Mouse (Mus musculus): ENCODE data around the gene Dnlz. TPM values are rescaled to one million over a fixed set of nuclear protein-coding genes. Genes with fewer than 3 reads are reported as not detected.

The Dnlz gene
- total and polyA plus RNA-seq, 3 experiments: 21.8 to 27.7 TPM; not detected in 1

GRCm38 (mm10) chr2:26399647-26400046, 47.7 kb upstream of the Dnlz start:
- Histone ChIP-seq H3K9ac (ENCODE audit: control insufficient read depth, low read depth, low read length, poor library complexity, severe bottlenecking) (no peak overlapping the region), H3K36me3 (ENCODE audit: control insufficient read depth in 1 of 2, insufficient read depth in 2 of 2, low read length in 2 of 2) (peaks cover 0 to 16% of the 10 kb centered on the region in 2 experiments; a peak in 2 of 4 replicates), H3K27me3 (ENCODE audit: control insufficient read depth in 1 of 2, insufficient read depth in 2 of 2, low read length in 2 of 2) (no peaks in the 10 kb centered on the region), H3K27ac (ENCODE audit: control insufficient read depth, low read depth, low read length) (no peak overlapping the region), H3K9me3 (replicated peaks; ENCODE audit: insufficient read depth, low read length) (no peaks in the 10 kb centered on the region), H3K79me2 (ENCODE audit: control insufficient read depth, insufficient read depth, low read length, poor library complexity) (no peaks in the 10 kb centered on the region; the same call in 1 of the 2 replicates), H3K4me1 (ENCODE audit: control insufficient read depth in 1 of 2, insufficient read depth in 2 of 2, low read length in 2 of 2) (no peaks in the 10 kb centered on the region), H3K4me3 (ENCODE audit: control insufficient read depth in 1 of 2, insufficient read depth in 1 of 2, low read depth in 2 of 2, low read length in 2 of 2) (no peak overlapping the region)
- no peak for DNase-seq (ENCODE audit: low read depth, low spot score)
- TF ChIP-seq E2F4 (IDR thresholded peaks at IDR 0.05; ENCODE audit: borderline replicate concordance, low read depth, low read length) (no peak), ELF1 (IDR thresholded peaks at IDR 0.05; ENCODE audit: low read depth, low read length) (no peak), MAFK (IDR thresholded peaks at IDR 0.05; ENCODE audit: borderline replicate concordance, low read depth, low read length) (no peak), ETS1 (IDR thresholded peaks at IDR 0.05; ENCODE audit: low read depth, low read length) (no peak), MAX (IDR thresholded peaks at IDR 0.05; ENCODE audit: low read length) (no peak), RAD21 (IDR thresholded peaks at IDR 0.05; ENCODE audit: low read depth, low read length) (no peak), HCFC1 (IDR thresholded peaks at IDR 0.05; ENCODE audit: low read depth, low read length) (no peak)

- H3K9me3 ChIP-seq (replicated peaks; ENCODE audit: insufficient read depth, low read length): no peaks in the 10 kb centered on the region
- no peaks in the 10 kb centered on the region for H3K4me1 ChIP-seq (ENCODE audit: control insufficient read depth in 1 of 2, insufficient read depth in 2 of 2, low read length in 2 of 2)
- no peak overlapping the region for H3K9ac ChIP-seq (ENCODE audit: control insufficient read depth, low read depth, low read length, poor library complexity, severe bottlenecking)
- H3K4me3 ChIP-seq (ENCODE audit: control insufficient read depth in 1 of 2, insufficient read depth in 1 of 2, low read depth in 2 of 2, low read length in 2 of 2): no peak overlapping the region
- peaks cover 0 to 18% of the 10 kb centered on the region in 2 experiments; a peak in 2 of 4 replicates for H3K36me3 ChIP-seq (ENCODE audit: control insufficient read depth in 1 of 2, insufficient read depth in 2 of 2, low read length in 2 of 2)
- TF ChIP-seq GATA1 (IDR thresholded peaks at IDR 0.05; ENCODE audit: low read depth, low read length) (no peak), POLR2A (IDR thresholded peaks at IDR 0.05; ENCODE audit: control insufficient read depth in 1 of 2, insufficient read depth in 1 of 2, low read depth in 1 of 2, low read length in 2 of 2, poor library complexity in 1 of 2) (0 out of 4 replicates have a peak, but pooled peaks of 1 of the 2 experiments have one; percentile 21)
- DNase-seq (ENCODE audit: low read depth, low spot score): no peak
- no peak overlapping the region for H3K27ac ChIP-seq (ENCODE audit: control insufficient read depth, low read depth, low read length)
- H3K79me2 ChIP-seq (ENCODE audit: control insufficient read depth, insufficient read depth, low read length, poor library complexity): no peaks in the 10 kb centered on the region
- no peaks in the 10 kb centered on the region for H3K27me3 ChIP-seq (ENCODE audit: control insufficient read depth in 1 of 2, insufficient read depth in 2 of 2, low read length in 2 of 2)
Observed at GRCm38 (mm10) chr2:26398978-26399377, 47.1 kb upstream of the Dnlz start.

GRCm38 (mm10) chr2:26391617-26392016, 39.7 kb upstream of the Dnlz start:
- H3K9me3 ChIP-seq (replicated peaks; ENCODE audit: insufficient read depth, low read length): no peaks in the 10 kb centered on the region
- H3K36me3 ChIP-seq (ENCODE audit: control insufficient read depth in 1 of 2, insufficient read depth in 2 of 2, low read length in 2 of 2): peaks cover 7 to 22% of the 10 kb centered on the region in 2 experiments
- no peak overlapping the region for H3K4me3 ChIP-seq (ENCODE audit: control insufficient read depth in 1 of 2, insufficient read depth in 1 of 2, low read depth in 2 of 2, low read length in 2 of 2)
- no peak for DNase-seq (ENCODE audit: low read depth, low spot score)
- no peak overlapping the region for H3K9ac ChIP-seq (ENCODE audit: control insufficient read depth, low read depth, low read length, poor library complexity, severe bottlenecking)
- no peak overlapping the region for H3K27ac ChIP-seq (ENCODE audit: control insufficient read depth, low read depth, low read length)
- peaks cover 0 to 11% of the 10 kb centered on the region in 2 experiments; a peak in 3 of 4 replicates for H3K4me1 ChIP-seq (ENCODE audit: control insufficient read depth in 1 of 2, insufficient read depth in 2 of 2, low read length in 2 of 2)
- peaks cover 31% of the 10 kb centered on the region for H3K79me2 ChIP-seq (ENCODE audit: control insufficient read depth, insufficient read depth, low read length, poor library complexity)
- 0 out of 4 replicates have a peak, but pooled peaks of 1 of the 2 experiments have one; percentile 18 for TF ChIP-seq POLR2A (IDR thresholded peaks at IDR 0.05; ENCODE audit: control insufficient read depth in 1 of 2, insufficient read depth in 1 of 2, low read depth in 1 of 2, low read length in 2 of 2, poor library complexity in 1 of 2)
- TF ChIP-seq POLR2AphosphoS2 (IDR thresholded peaks at IDR 0.05; ENCODE audit: low read length): no peak
- no peaks in the 10 kb centered on the region for H3K27me3 ChIP-seq (ENCODE audit: control insufficient read depth in 1 of 2, insufficient read depth in 2 of 2, low read length in 2 of 2)
